21 mouse cellular contexts compared by ENCODE assay signal in genomic region chr6:39978942-39979341, GRCm38 (mm10).
DNase-seq lines count a peak whose midpoint lies in the region; ATAC-seq and TF ChIP-seq lines count a peak whose summit lies in the region.
"Had no signal": no experiment of that assay in that cellular context is flagged by ENCODE, and none has a peak within 500 bp of the region (broad histone marks: within the 10 kb centered on the region; RNA-seq: fewer than 3 reads in every experiment).

No protein-coding gene starts in this region.

- H3K27me3 ChIP-seq in forebrain, postnatal 0 days (ENCODE audit: insufficient read depth, low read length) = no peaks in the 10 kb centered on the region
- no peaks in the 10 kb centered on the region for H3K27me3 ChIP-seq in forebrain, embryonic 16.5 days (replicated peaks; ENCODE audit: control insufficient read depth, insufficient read depth, low read length)
- H3K27me3 ChIP-seq: embryonic facial prominence, embryonic 13.5 days; heart, embryonic 13.5 days; liver, embryonic 13.5 days; lung, embryonic 15.5 days; neural tube, embryonic 13.5 days had no signal

- peak; percentile 47 for DNase-seq in forebrain, postnatal 0 days
- DNase-seq in right cerebral cortex, adult 18-20 months = peak; percentile 55
- DNase-seq in right cerebral cortex, postnatal 4 days = no peak
- peak; percentile 33 to 36 for DNase-seq in layer of hippocampus, adult 2 months (ENCODE audit: low spot score in 2 of 2)
- peak; percentile 42 for DNase-seq in telencephalon, adult 2 months (ENCODE audit: low read depth, low spot score)
- DNase-seq in spleen, postnatal 14 days (ENCODE audit: low spot score in 2 of 2) = no peak
- DNase-seq: adrenal gland, postnatal 25 days; heart, postnatal 36 days; kidney, adult 11 months; liver, embryonic 13.5 days; thymus, adult 2 months had no signal

- no peaks in the 10 kb centered on the region for H3K4me1 ChIP-seq in forebrain, postnatal 0 days (ENCODE audit: insufficient read depth)
- peaks cover 5% of the 10 kb centered on the region; the same call in 1 of the 2 replicates for H3K4me1 ChIP-seq in forebrain, embryonic 16.5 days (replicated peaks; ENCODE audit: control insufficient read depth, insufficient read depth, low read length)
- H3K4me1 ChIP-seq: embryonic facial prominence, embryonic 13.5 days; heart, embryonic 13.5 days; limb, embryonic 10.5 days; liver, embryonic 13.5 days; lung, embryonic 15.5 days; neural tube, embryonic 13.5 days had no signal

- no peak for TF ChIP-seq CTCF in forebrain, postnatal 0 days (IDR thresholded peaks at IDR 0.05; ENCODE audit: low read depth)
- no peak for TF ChIP-seq CTCF in layer of hippocampus, adult 2 months (conservative IDR thresholded peaks at IDR 0.05)

- no peak overlapping the region for H3K4me2 ChIP-seq in forebrain, postnatal 0 days (ENCODE audit: low read depth)
- no peak overlapping the region for H3K4me2 ChIP-seq in forebrain, embryonic 16.5 days (ENCODE audit: low read length)
- H3K4me2 ChIP-seq: embryonic facial prominence, embryonic 13.5 days; heart, embryonic 13.5 days; liver, embryonic 13.5 days; lung, embryonic 15.5 days; midbrain, embryonic 11.5 days; neural tube, embryonic 13.5 days had no signal

- no peak overlapping the region for H3K9ac ChIP-seq in forebrain, postnatal 0 days
- no peak overlapping the region for H3K9ac ChIP-seq in forebrain, embryonic 16.5 days (replicated peaks; ENCODE audit: low read depth, low read length)
- H3K9ac ChIP-seq: embryonic facial prominence, embryonic 13.5 days; heart, embryonic 13.5 days; liver, embryonic 13.5 days; lung, embryonic 15.5 days; neural tube, embryonic 13.5 days had no signal

- ATAC-seq in forebrain, postnatal 0 days = peak; percentile 53; the same call in 1 of the 2 replicates
- no peak for ATAC-seq in forebrain, embryonic 16.5 days
- ATAC-seq: hindbrain, embryonic 16.5 days had no signal

- 60% methylated on average over 4 of the region's 4 CpGs for WGBS in forebrain, postnatal 0 days
- WGBS in forebrain, embryonic 16.5 days = 60% methylated on average over 4 of the region's 4 CpGs

- H3K4me3 ChIP-seq in forebrain, postnatal 0 days (ENCODE audit: low read depth, low read length) = no peak overlapping the region
- no peak overlapping the region for H3K4me3 ChIP-seq in forebrain, embryonic 16.5 days (replicated peaks; ENCODE audit: low read length)
- no peak overlapping the region for H3K4me3 ChIP-seq in layer of hippocampus, adult 2 months
- H3K4me3 ChIP-seq: embryonic facial prominence, embryonic 13.5 days; heart, embryonic 13.5 days; limb, embryonic 10.5 days; liver, embryonic 13.5 days; lung, embryonic 15.5 days; neural tube, embryonic 13.5 days had no signal

- no peaks in the 10 kb centered on the region for H3K9me3 ChIP-seq in forebrain, postnatal 0 days (ENCODE audit: low read length)
- no peaks in the 10 kb centered on the region for H3K9me3 ChIP-seq in forebrain, embryonic 16.5 days (ENCODE audit: control insufficient read depth, low read length)
- H3K9me3 ChIP-seq: embryonic facial prominence, embryonic 13.5 days; heart, embryonic 13.5 days; limb, embryonic 10.5 days; lung, embryonic 15.5 days; neural tube, embryonic 13.5 days had no signal

- H3K36me3 ChIP-seq in forebrain, postnatal 0 days (ENCODE audit: insufficient read depth) = no peaks in the 10 kb centered on the region; the same call in 1 of the 2 replicates
- no peaks in the 10 kb centered on the region for H3K36me3 ChIP-seq in forebrain, embryonic 16.5 days (ENCODE audit: control insufficient read depth, insufficient read depth)
- H3K36me3 ChIP-seq: embryonic facial prominence, embryonic 13.5 days; heart, embryonic 13.5 days; limb, embryonic 10.5 days; liver, embryonic 13.5 days; lung, embryonic 15.5 days; neural tube, embryonic 13.5 days had no signal

- no peak overlapping the region for H3K27ac ChIP-seq in forebrain, postnatal 0 days (ENCODE audit: low read depth, low read length)
- no peak overlapping the region for H3K27ac ChIP-seq in forebrain, embryonic 16.5 days (ENCODE audit: low read length)
- no peak overlapping the region for H3K27ac ChIP-seq in layer of hippocampus, adult 2 months
- H3K27ac ChIP-seq: embryonic facial prominence, embryonic 13.5 days; heart, embryonic 13.5 days; kidney, postnatal 0 days; limb, embryonic 10.5 days; liver, embryonic 13.5 days; lung, embryonic 15.5 days; macrophage; neural tube, embryonic 13.5 days had no signal

Comparison
In these comparisons a context has a peak if more than half of its experiments do, and no peak if none do; other contexts are left out.
1. DNase-seq: peak in forebrain, postnatal 0 days (single experiment), right cerebral cortex, adult 18-20 months (single experiment), layer of hippocampus, adult 2 months (2 of 2) and telencephalon, adult 2 months (single experiment); none in right cerebral cortex, postnatal 4 days (single experiment) and spleen, postnatal 14 days (0 of 2).